Mouse (Mus musculus) liver, adult (tissue): ENCODE data around the gene Lag3.

Source experiments
- GATA4 ChIP-seq: IDR thresholded peaks from 2 replicates; pipeline ENCODE4 v1.6.1; 2014; ENCODE audit warnings: mild to moderate bottlenecking, low read length; ENCODE audit not compliant: insufficient replicate concordance

Gene Lag3

GRCm38 (mm10) chr6:124911533-124912218, at the start of gene Lag3:
Lag3 (minus strand) TSS chr6:124911705.
- TF ChIP-seq GATA4 = no peak

- TF ChIP-seq GATA4 = no peak
Observed at GRCm38 (mm10) chr6:124961021-124961420, 49.5 kb upstream of the Lag3 start.

GRCm38 (mm10) chr6:124959960-124960359, 48.5 kb upstream of the Lag3 start:
- TF ChIP-seq GATA4 = no peak

- TF ChIP-seq GATA4 = no peak
Observed at GRCm38 (mm10) chr6:124958127-124958526, 46.6 kb upstream of the Lag3 start.

- TF ChIP-seq GATA4 = no peak
Observed at GRCm38 (mm10) chr6:124955212-124955611, 43.7 kb upstream of the Lag3 start.

GRCm38 (mm10) chr6:124953991-124954715, 42.6 kb upstream of the Lag3 start:
- TF ChIP-seq GATA4 = no peak

- TF ChIP-seq GATA4 = no peak
Observed at GRCm38 (mm10) chr6:124943526-124943925, 32.0 kb upstream of the Lag3 start.

GRCm38 (mm10) chr6:124941679-124942078, 30.2 kb upstream of the Lag3 start:
- TF ChIP-seq GATA4 = no peak

GRCm38 (mm10) chr6:124938554-124938953, 27.0 kb upstream of the Lag3 start:
- TF ChIP-seq GATA4 = no peak

GRCm38 (mm10) chr6:124937493-124937892, 26.0 kb upstream of the Lag3 start:
- no peak for TF ChIP-seq GATA4

GRCm38 (mm10) chr6:124936681-124937080, 25.2 kb upstream of the Lag3 start:
- TF ChIP-seq GATA4 = no peak

- no peak for TF ChIP-seq GATA4
Observed at GRCm38 (mm10) chr6:124934670-124935069, 23.2 kb upstream of the Lag3 start.

- TF ChIP-seq GATA4 = no peak
Observed at GRCm38 (mm10) chr6:124933127-124933526, 21.6 kb upstream of the Lag3 start.

GRCm38 (mm10) chr6:124932314-124932695, 20.8 kb upstream of the Lag3 start:
- TF ChIP-seq GATA4 = no peak

- TF ChIP-seq GATA4 = no peak
Observed at GRCm38 (mm10) chr6:124931525-124932313, 20.2 kb upstream of the Lag3 start.
